Mouse (Mus musculus): Measurements from ENCODE around the gene Lhfpl3.

Lhfpl3 gene

GRCm38 (mm10) chr5:23140183-23140921, 394.5 kb downstream of the Lhfpl3 start:
- no peak for DNase-seq (ENCODE audit: low spot score in 2 of 2)

- DNase-seq (ENCODE audit: low spot score in 2 of 2): no peak
Observed at GRCm38 (mm10) chr5:23153210-23153609, 407.4 kb downstream of the Lhfpl3 start.

GRCm38 (mm10) chr5:23154439-23154838, 408.6 kb downstream of the Lhfpl3 start:
- peak in 1 of 2 experiments; percentile 14 for DNase-seq (ENCODE audit: low spot score in 2 of 2)

GRCm38 (mm10) chr5:23165947-23166350, 420.1 kb downstream of the Lhfpl3 start:
- DNase-seq (ENCODE audit: low spot score in 2 of 2): no peak

GRCm38 (mm10) chr5:23166658-23167057, 420.8 kb downstream of the Lhfpl3 start:
- no peak for DNase-seq (ENCODE audit: low spot score in 2 of 2)

- no peak for DNase-seq (ENCODE audit: low spot score in 2 of 2)
Observed at GRCm38 (mm10) chr5:23189633-23190032, 443.8 kb downstream of the Lhfpl3 start.

GRCm38 (mm10) chr5:23196879-23197278, 451.0 kb downstream of the Lhfpl3 start:
- no peak for DNase-seq (ENCODE audit: low spot score in 2 of 2)

GRCm38 (mm10) chr5:23213086-23213485, 467.2 kb downstream of the Lhfpl3 start:
- no peak for DNase-seq (ENCODE audit: low spot score in 2 of 2)

GRCm38 (mm10) chr5:23214646-23215045, 468.8 kb downstream of the Lhfpl3 start:
- no peak for DNase-seq (ENCODE audit: low spot score in 2 of 2)

GRCm38 (mm10) chr5:23219655-23220054, 473.8 kb downstream of the Lhfpl3 start:
- DNase-seq (ENCODE audit: low spot score in 2 of 2): no peak

GRCm38 (mm10) chr5:23224759-23225536, 479.1 kb downstream of the Lhfpl3 start:
- peak in 1 of 2 experiments; percentile 40 for DNase-seq (ENCODE audit: low spot score in 2 of 2)

- DNase-seq (ENCODE audit: low spot score in 2 of 2): no peak
Observed at GRCm38 (mm10) chr5:23225621-23226020, 479.8 kb downstream of the Lhfpl3 start.

GRCm38 (mm10) chr5:23226753-23227152, 480.9 kb downstream of the Lhfpl3 start:
- no peak for DNase-seq (ENCODE audit: low spot score in 2 of 2)

- DNase-seq (ENCODE audit: low spot score in 2 of 2): peak; percentile 22 to 63
Observed at GRCm38 (mm10) chr5:23246974-23247373, 501.1 kb downstream of the Lhfpl3 start.

GRCm38 (mm10) chr5:23247784-23248183, 501.9 kb downstream of the Lhfpl3 start:
- DNase-seq (ENCODE audit: low spot score in 2 of 2): no peak

- DNase-seq (ENCODE audit: low spot score in 2 of 2): no peak
Observed at GRCm38 (mm10) chr5:23248303-23248702, 502.4 kb downstream of the Lhfpl3 start.

GRCm38 (mm10) chr5:23249896-23250875, 504.3 kb downstream of the Lhfpl3 start:
- no peak for DNase-seq (ENCODE audit: low spot score in 2 of 2)

GRCm38 (mm10) chr5:23251462-23252224, 505.8 kb downstream of the Lhfpl3 start:
- peak; percentile 20 to 76 for DNase-seq (ENCODE audit: low spot score in 2 of 2)

- peak in 1 of 2 experiments; percentile 14 for DNase-seq (ENCODE audit: low spot score in 2 of 2)
Observed at GRCm38 (mm10) chr5:23255816-23256418, 510.1 kb downstream of the Lhfpl3 start.

- DNase-seq (ENCODE audit: low spot score in 2 of 2): no peak
Observed at GRCm38 (mm10) chr5:23273309-23273708, 527.5 kb downstream of the Lhfpl3 start.

- DNase-seq (ENCODE audit: low spot score in 2 of 2): no peak
Observed at GRCm38 (mm10) chr5:23279364-23279763, 533.5 kb downstream of the Lhfpl3 start.
